Mouse (Mus musculus) embryonic facial prominence, embryonic 11.5 days (tissue): ENCODE measurements around the gene Maco1. TPM values are rescaled to one million over a fixed set of nuclear protein-coding genes. Genes with fewer than 3 reads are reported as not detected.
"Not testable (repeated sequence)": the region's sequence is repeated elsewhere in the genome, so short reads cannot be mapped to it uniquely, and the experiment has no call there.

Experiments used
- ATAC-seq: fragments of 200-750 bp; cut with Nextera tagmentation; replicated peaks from 2 replicates; pipeline ENCODE4 v1.8.0; 2017; ENCODE audit warnings: low read depth; ENCODE audit not compliant: insufficient number of reproducible peaks, low FRiP score, low TSS enrichment
- DNase-seq: peaks from one replicate; pipeline ENCODE4 v3.0.0-alpha.2; 2015; ENCODE audit warnings: low spot score
- H3K27ac ChIP-seq: fragments of 300-500 bp; sonication (generic); replicated peaks from 2 replicates; pipeline ENCODE4 v1.5.1; 2014; ENCODE audit warnings: mild to moderate bottlenecking, low read depth, low read length, control low read depth
- H3K27me3 ChIP-seq: fragments of 300-500 bp; sonication (generic); 2 replicates; pipeline ENCODE4 v1.6.1; 2014; ENCODE audit warnings: mild to moderate bottlenecking, low read length, moderate library complexity, mixed read lengths; ENCODE audit not compliant: control insufficient read depth, insufficient read depth
- H3K36me3 ChIP-seq: fragments of 300-500 bp; sonication (generic); replicated peaks from 2 replicates; pipeline ENCODE4 v1.6.1; 2014; ENCODE audit warnings: low read depth, mild to moderate bottlenecking, low read length, moderate library complexity, mixed read lengths; ENCODE audit not compliant: control insufficient read depth, insufficient read depth
- H3K4me1 ChIP-seq: fragments of 300-500 bp; sonication (generic); 2 replicates; pipeline ENCODE4 v1.6.1; 2014; ENCODE audit warnings: low read length, mixed read lengths; ENCODE audit not compliant: control insufficient read depth, insufficient read depth
- H3K4me2 ChIP-seq: fragments of 300-500 bp; sonication (generic); 2 replicates; pipeline ENCODE4 v1.6.1; 2014; ENCODE audit warnings: low read depth, mild to moderate bottlenecking, control low read depth, low read length, moderate library complexity
- H3K4me3 ChIP-seq: fragments of 300-500 bp; sonication (generic); 2 replicates; pipeline ENCODE4 v1.5.1; 2014; ENCODE audit warnings: low read depth, low read length, control low read depth
- H3K9ac ChIP-seq: fragments of 300-500 bp; sonication (generic); replicated peaks from 2 replicates; pipeline ENCODE4 v1.6.1; 2014; ENCODE audit warnings: mild to moderate bottlenecking, control low read depth, low read length
- H3K9me3 ChIP-seq: fragments of 300-500 bp; sonication (generic); replicated peaks from 2 replicates; pipeline ENCODE4 v1.6.1; 2016; ENCODE audit warnings: mild to moderate bottlenecking, low read length, inconsistent platforms, mixed read lengths; ENCODE audit not compliant: control insufficient read depth
- WGBS: fragments of 180-500 bp; shearing (Covaris S2); extraction: QIAGEN DNeasy Blood & Tissue Kit; methylation state at CpG from one replicate; pipeline ENCODE4 v1.1.7; 2014; 5-methylcytosine and 5-hydroxymethylcytosine counted together
- polyA plus RNA-seq: library from polyadenylated mRNA; unstranded; fragments of >200 nt; fragmentation: Nextera tagmentation; extraction: Ambion mirVana; gene quantifications from 2 replicates; pipeline ENCODE4 v1.2.1, GENCODE M21; 2014

Maco1 gene
- polyA plus RNA-seq, 1 experiment from 2014 or later, result 47.0 TPM

DNA sequence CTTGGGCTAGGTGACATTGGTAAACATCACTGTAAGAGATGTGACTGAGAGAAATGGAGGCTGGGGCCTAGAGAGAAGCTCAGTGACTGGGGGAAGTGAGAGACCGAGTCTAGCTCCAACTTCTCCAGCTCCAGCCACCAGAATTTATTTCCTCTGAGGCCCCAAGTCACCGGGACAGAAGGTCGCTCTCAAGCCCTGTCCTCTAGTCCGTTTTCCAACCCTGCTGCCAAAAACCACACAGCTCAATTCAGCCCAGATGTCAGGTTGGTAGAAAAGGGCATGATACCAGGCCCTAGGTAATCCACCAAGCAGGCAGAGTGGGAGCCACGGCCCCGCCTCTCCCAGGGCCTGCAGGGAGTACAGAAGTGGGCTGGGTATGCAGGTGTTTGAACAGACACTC is 55.5 kb downstream of the Maco1 start:
- Histone ChIP-seq H3K27me3 (no peaks in the 10 kb centered on the region), H3K4me3 (no peak overlapping the region), H3K27ac (no peak overlapping the region), H3K9ac (no peak overlapping the region), H3K4me2 (no peak overlapping the region), H3K36me3 (0 out of 2 replicates have a peak, but pooled peaks cover 2% of the 10 kb centered on the region), H3K4me1 (no peaks in the 10 kb centered on the region), H3K9me3 (no peaks in the 10 kb centered on the region)
- no peak for ATAC-seq
- DNase-seq, result no peak
- 77% methylated on average over 6 of the region's 6 CpGs for WGBS

DNA sequence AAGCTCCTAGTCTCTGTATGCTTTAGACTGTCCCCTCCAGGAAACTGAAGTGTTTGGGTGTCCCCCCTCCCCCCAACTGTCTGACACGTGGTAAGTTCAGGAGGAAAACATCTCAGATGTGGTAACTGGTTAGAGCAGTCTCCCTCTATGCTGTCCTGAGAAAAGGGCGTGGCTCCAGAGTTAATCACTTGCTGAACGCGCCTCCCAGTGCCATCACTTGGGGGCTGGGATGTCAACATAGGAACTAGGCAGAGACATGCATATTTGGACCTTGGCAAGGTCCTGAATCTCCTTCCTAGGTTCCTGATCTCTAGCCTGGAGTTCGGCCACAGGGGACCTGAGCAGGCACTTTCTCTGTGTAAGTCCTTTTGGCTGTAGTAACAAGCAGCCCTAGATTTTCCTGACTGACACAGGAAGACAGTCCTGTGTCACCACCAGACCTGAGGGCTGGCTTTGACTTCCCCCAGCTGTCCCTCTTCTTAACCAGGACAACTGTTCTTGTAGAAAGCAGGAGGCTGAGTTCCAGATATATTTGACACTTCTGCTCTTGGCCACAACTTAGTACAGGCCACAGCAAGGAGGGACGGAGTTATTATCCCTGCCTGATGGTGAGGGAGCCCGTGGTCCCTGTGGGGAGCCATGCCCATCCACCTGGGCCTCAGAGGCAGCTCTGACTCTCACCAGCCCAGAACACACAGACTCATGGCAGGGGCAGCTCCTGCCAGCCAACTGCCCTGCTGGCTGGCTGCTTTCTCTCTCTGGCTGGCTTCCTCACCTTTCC is 56.4 kb downstream of the Maco1 start:
- H3K9me3 ChIP-seq, result no peaks in the 10 kb centered on the region
- DNase-seq, result no peak
- ATAC-seq, result no peak
- no peak overlapping the region for H3K9ac ChIP-seq
- H3K27me3 ChIP-seq, result no peaks in the 10 kb centered on the region
- 28% methylated on average over 7 of the region's 7 CpGs for WGBS
- no peaks in the 10 kb centered on the region for H3K36me3 ChIP-seq
- H3K4me2 ChIP-seq, result no peak overlapping the region
- no peak overlapping the region for H3K27ac ChIP-seq
- H3K4me3 ChIP-seq, result no peak overlapping the region
- H3K4me1 ChIP-seq, result no peaks in the 10 kb centered on the region

DNA sequence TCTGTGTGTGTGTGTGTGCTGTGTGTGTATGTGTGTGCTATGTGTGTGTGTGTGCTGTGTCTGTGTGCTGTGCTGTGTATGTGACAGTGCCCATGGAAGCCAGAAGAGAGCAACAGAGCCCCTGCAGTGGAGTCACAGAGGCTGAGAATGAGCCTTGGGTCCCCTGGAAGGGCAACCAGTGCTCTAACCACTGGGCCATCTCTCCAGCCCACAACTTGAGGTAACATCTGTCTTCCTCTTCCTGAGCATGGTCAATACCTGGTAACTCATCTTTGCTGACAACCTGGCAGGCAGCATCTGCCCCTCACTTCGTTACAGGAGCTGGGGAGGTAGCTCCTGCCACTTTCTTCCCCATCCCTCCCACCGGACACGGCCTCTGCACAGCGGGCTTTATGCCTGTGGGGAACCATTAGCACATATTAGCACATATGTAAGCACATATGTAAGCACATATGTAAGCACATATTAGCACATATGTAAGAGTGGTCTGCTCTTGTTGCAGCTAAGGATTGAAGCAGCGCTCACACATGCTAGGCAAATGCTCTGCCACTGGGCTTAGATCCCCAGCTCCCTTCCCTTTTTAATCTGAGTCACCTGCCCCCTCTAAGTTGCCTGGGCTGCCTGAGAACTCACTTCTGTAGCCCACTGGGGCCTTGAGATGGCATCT is 57.2 kb downstream of the Maco1 start:
- H3K4me1 ChIP-seq, result no peaks in the 10 kb centered on the region
- H3K27me3 ChIP-seq, result no peaks in the 10 kb centered on the region
- H3K36me3 ChIP-seq, result no peaks in the 10 kb centered on the region
- H3K4me2 ChIP-seq, result no peak overlapping the region
- no peaks in the 10 kb centered on the region for H3K9me3 ChIP-seq
- ATAC-seq (no peak), DNase-seq (no peak)
- no peak overlapping the region for H3K9ac ChIP-seq
- no peak overlapping the region for H3K27ac ChIP-seq
- 82% methylated on average over 5 of the region's 5 CpGs for WGBS
- no peak overlapping the region for H3K4me3 ChIP-seq

DNA sequence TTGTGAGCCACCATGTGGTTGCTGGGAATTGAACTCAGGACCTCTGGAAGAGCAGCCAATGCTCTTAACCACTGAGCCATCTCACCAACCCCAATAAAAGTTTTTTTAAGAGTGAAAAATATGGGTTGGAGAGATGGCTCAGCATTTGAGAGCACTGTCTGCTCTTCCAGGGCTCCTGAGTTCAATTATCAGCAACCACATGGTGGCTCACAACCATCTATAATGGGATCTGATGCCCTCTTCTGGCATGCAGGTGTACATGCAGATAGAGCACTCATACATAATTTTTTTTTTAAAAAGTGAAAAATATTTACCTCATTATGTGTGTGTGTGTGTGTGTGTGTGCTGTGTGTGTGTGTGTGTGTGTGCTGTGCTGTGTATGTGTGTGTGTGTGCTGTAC is 58.2 kb downstream of the Maco1 start:
- not testable (repeated sequence) for H3K36me3 ChIP-seq, H3K4me3 ChIP-seq, ATAC-seq, H3K27me3 ChIP-seq, H3K9ac ChIP-seq, H3K4me2 ChIP-seq, H3K4me1 ChIP-seq, H3K27ac ChIP-seq, H3K9me3 ChIP-seq, DNase-seq

DNA sequence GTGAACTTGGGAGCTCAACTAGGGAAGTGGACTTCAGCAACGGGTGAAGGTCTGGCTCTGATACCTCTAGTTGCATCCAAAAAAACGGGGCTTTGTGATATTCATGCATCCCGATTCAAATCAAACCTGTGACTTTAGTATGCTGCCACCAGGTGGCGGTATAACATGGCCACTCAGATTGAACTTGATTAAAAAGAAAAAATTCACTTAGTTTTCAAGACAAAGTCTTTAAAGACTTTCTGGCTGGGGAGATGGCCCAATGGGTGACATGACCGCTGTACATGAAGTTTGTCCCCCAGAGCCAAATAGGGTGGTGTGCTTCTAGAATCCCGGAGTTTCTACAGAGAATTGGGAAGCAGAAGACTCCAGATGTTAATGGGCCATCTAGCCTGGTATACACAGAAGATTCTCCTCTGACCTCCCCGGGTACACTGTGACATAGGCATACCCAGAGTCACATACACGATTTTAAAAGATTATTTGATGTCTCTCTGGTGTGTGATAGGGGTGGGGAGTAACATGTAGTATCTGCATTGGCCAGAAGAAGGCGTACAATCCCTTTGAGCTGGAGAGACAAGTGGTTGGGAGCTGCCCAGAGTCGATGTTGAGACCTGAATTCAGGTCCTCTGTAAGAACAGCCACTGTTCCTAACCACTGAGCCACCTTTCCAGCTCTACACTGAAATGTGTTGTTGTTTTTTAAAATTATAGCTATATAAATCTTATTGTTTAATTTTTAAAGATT is 59.8 kb downstream of the Maco1 start:
- Histone ChIP-seq H3K9me3 (no peaks in the 10 kb centered on the region), H3K4me1 (no peaks in the 10 kb centered on the region), H3K9ac (no peak overlapping the region), H3K4me2 (no peak overlapping the region), H3K4me3 (no peak overlapping the region), H3K27ac (no peak overlapping the region), H3K36me3 (no peaks in the 10 kb centered on the region), H3K27me3 (no peaks in the 10 kb centered on the region)
- no peak for ATAC-seq
- 45% methylated on average over 10 of the region's 10 CpGs for WGBS
- DNase-seq, result peak; percentile 77

DNA sequence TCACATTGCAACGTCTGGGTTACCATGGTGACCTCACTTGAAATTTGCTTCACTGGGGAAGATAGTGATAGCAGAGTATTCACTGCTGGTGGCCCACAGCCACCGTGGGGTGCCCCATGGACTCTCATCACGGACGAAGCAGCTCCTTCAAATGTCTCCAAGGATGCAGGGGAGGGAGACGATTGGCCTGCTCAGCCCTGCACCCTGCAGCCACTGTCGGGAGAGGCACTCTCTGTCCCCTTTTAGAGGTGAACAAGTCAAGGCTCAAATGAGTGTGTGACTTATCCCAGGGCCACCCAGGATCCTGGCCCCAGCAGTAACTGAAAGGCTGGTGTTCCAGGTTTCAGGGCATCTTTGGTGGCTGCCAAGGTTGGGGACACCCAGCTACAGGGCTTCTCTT is 61.4 kb downstream of the Maco1 start:
- no peak for ATAC-seq
- H3K27me3 ChIP-seq, result no peaks in the 10 kb centered on the region
- 64% methylated on average over 6 of the region's 6 CpGs for WGBS
- DNase-seq, result no peak
- no peaks in the 10 kb centered on the region for H3K36me3 ChIP-seq
- no peaks in the 10 kb centered on the region for H3K4me1 ChIP-seq
- H3K4me3 ChIP-seq, result no peak overlapping the region
- H3K9ac ChIP-seq, result no peak overlapping the region
- H3K9me3 ChIP-seq, result no peaks in the 10 kb centered on the region
- no peak overlapping the region for H3K27ac ChIP-seq
- H3K4me2 ChIP-seq, result no peak overlapping the region

DNA sequence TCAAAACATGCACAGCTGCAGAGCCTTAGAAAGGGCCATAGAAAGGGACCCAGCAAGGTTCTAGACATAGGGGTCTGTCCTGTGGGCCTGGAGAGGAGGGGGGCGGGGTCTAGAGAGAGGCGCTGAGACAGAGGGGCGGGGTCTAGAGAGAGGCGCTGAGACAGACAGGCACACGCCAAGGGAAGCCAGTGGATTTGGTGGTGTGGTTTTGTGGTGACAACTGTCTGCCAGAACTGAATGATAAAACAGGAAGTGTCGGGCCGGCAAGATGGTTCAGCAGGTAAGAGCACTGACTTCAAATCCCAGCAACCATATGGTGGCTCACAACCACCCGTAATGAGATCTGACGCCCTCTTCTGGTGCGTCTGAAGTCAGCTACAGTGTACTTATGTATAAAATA is 66.2 kb downstream of the Maco1 start:
- Histone ChIP-seq H3K4me1 (no peaks in the 10 kb centered on the region), H3K4me2 (no peak overlapping the region), H3K27me3 (no peaks in the 10 kb centered on the region), H3K36me3 (no peaks in the 10 kb centered on the region), H3K9me3 (no peaks in the 10 kb centered on the region), H3K27ac (no peak overlapping the region), H3K4me3 (no peak overlapping the region), H3K9ac (no peak overlapping the region)
- 32% methylated on average over 10 of the region's 10 CpGs for WGBS
- ATAC-seq, result no peak
- peak; percentile 39 for DNase-seq

DNA sequence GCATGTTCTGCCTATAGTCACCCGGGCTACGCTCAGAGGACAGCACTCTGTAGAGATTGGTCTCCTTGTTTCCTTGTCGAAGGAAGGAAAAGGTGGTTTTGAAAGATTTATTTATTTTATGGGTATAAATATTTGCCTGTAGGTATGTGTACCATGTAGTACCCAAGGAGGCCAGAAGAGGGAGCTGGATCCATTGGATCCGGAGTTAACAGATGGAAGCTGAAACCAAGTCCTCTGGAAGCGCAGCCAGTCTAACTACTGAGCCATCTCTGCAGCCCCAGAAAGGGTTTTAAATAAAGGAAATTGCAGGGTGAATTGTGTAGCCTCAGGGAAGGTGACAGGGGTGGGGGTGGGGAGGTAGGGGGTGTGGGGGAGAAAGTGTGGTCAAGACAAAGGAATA is 68.4 kb downstream of the Maco1 start:
- no peak overlapping the region for H3K4me2 ChIP-seq
- no peak overlapping the region for H3K4me3 ChIP-seq
- no peak for ATAC-seq
- DNase-seq, result peak; percentile 79
- H3K27ac ChIP-seq, result no peak overlapping the region
- H3K9ac ChIP-seq, result no peak overlapping the region
- no peaks in the 10 kb centered on the region for H3K9me3 ChIP-seq
- 55% methylated on average over 5 of the region's 5 CpGs for whole genome bisulfite sequencing
- no peaks in the 10 kb centered on the region for H3K27me3 ChIP-seq
- no peaks in the 10 kb centered on the region for H3K36me3 ChIP-seq
- H3K4me1 ChIP-seq, result no peaks in the 10 kb centered on the region
